Mouse (Mus musculus) limb, embryonic 14.5 days (tissue): ENCODE results near the gene Ankrd22. TPM values are rescaled to one million over a fixed set of nuclear protein-coding genes. Genes with fewer than 3 reads are reported as not detected.

ENCODE experiments used
- ATAC-seq: fragments of 200-750 bp; cut with Nextera tagmentation; 2 replicates; pipeline ENCODE4 v1.8.0; 2017; ENCODE audit warnings: low read depth, moderate number of reproducible peaks, moderate TSS enrichment; ENCODE audit not compliant: low FRiP score
- DNase-seq: peaks from one replicate; pipeline ENCODE4 v3.0.0-alpha.2; 2015; ENCODE audit warnings: low spot score
- H3K27ac ChIP-seq: fragments of 300-500 bp; sonication (generic); replicated peaks from 2 replicates; pipeline ENCODE4 v1.5.1; 2014; ENCODE audit warnings: low read depth, mild to moderate bottlenecking, low read length, moderate library complexity, mixed read lengths
- H3K27me3 ChIP-seq: fragments of 300-500 bp; sonication (generic); 2 replicates; pipeline ENCODE4 v1.6.1; 2014; ENCODE audit warnings: low read length, mixed read lengths; ENCODE audit not compliant: control insufficient read depth, insufficient read depth
- H3K36me3 ChIP-seq: fragments of 300-500 bp; sonication (generic); 2 replicates; pipeline ENCODE4 v1.6.1; 2014; ENCODE audit warnings: mild to moderate bottlenecking, low read length, moderate library complexity, mixed read lengths; ENCODE audit not compliant: control insufficient read depth, insufficient read depth
- H3K4me1 ChIP-seq: fragments of 300-500 bp; sonication (generic); 2 replicates; pipeline ENCODE4 v1.6.1; 2014; ENCODE audit warnings: antibody characterized with exemption, low read length, mixed read lengths; ENCODE audit not compliant: control insufficient read depth, insufficient read depth
- H3K4me2 ChIP-seq: fragments of 300-500 bp; sonication (generic); replicated peaks from 2 replicates; pipeline ENCODE4 v1.6.1; 2014; ENCODE audit warnings: low read depth, mild to moderate bottlenecking, low read length, moderate library complexity; ENCODE audit not compliant: severe bottlenecking
- H3K4me3 ChIP-seq: fragments of 300-500 bp; sonication (generic); replicated peaks from 2 replicates; pipeline ENCODE4 v1.5.1; 2014; ENCODE audit warnings: low read length
- H3K9ac ChIP-seq: fragments of 300-500 bp; sonication (generic); 2 replicates; pipeline ENCODE4 v1.6.1; 2014; ENCODE audit warnings: mild to moderate bottlenecking, low read depth, low read length, moderate library complexity; ENCODE audit not compliant: severe bottlenecking
- H3K9me3 ChIP-seq: fragments of 300-500 bp; sonication (generic); 2 replicates; pipeline ENCODE4 v1.6.1; 2016; ENCODE audit warnings: low read length; ENCODE audit not compliant: control insufficient read depth
- POLR2A ChIP-seq: fragments of 200-500 bp; IDR thresholded peaks from 2 replicates; pipeline ENCODE4 v1.8.0; 2012; ENCODE audit warnings: inconsistent platforms, mild to moderate bottlenecking, moderate library complexity, borderline replicate concordance; ENCODE audit not compliant: insufficient read depth, insufficient read length; ENCODE audit errors: extremely low read depth
- WGBS: fragments of 180-500 bp; shearing (Covaris S2); extraction: QIAGEN DNeasy Blood & Tissue Kit; methylation state at CpG from one replicate; pipeline ENCODE4 v1.1.7; 2014; 5-methylcytosine and 5-hydroxymethylcytosine counted together
- polyA plus RNA-seq, 2 experiments: library from polyadenylated mRNA; depleted of rRNA in 1 of 2; stranded (reverse) in 1 of 2; unstranded in 1 of 2; fragments of >200 nt; fragmentation: Nextera tagmentation in 1 of 2; extraction: Ambion mirVana in 1 of 2; gene quantifications; 2 replicates each; pipeline versions ENCODE4 v1.2.1 to v1.2.3; 2012 to 2014

Ankrd22 gene
- polyA plus RNA-seq, 2 experiments = 4.9 to 8.9 TPM

GRCm38 (mm10) chr19:34182490-34182889 lies 16.6 kb upstream of the Ankrd22 start:
- no peak overlapping the region for H3K27ac ChIP-seq
- TF ChIP-seq POLR2A = no peak
- H3K36me3 ChIP-seq = no peaks in the 10 kb centered on the region
- H3K27me3 ChIP-seq = no peaks in the 10 kb centered on the region
- no peak overlapping the region for H3K4me2 ChIP-seq
- H3K9ac ChIP-seq = no peak overlapping the region
- DNase-seq (no peak), ATAC-seq (no peak)
- WGBS = 64% methylated on average over 5 of the region's 5 CpGs
- no peaks in the 10 kb centered on the region for H3K4me1 ChIP-seq
- no peaks in the 10 kb centered on the region for H3K9me3 ChIP-seq
- H3K4me3 ChIP-seq = no peak overlapping the region

GRCm38 (mm10) chr19:34181234-34181633 lies 15.4 kb upstream of the Ankrd22 start:
- Histone ChIP-seq H3K4me1 (no peaks in the 10 kb centered on the region), H3K27ac (no peak overlapping the region), H3K9me3 (no peaks in the 10 kb centered on the region), H3K27me3 (no peaks in the 10 kb centered on the region), H3K4me2 (no peak overlapping the region), H3K4me3 (no peak overlapping the region), H3K36me3 (no peaks in the 10 kb centered on the region), H3K9ac (no peak overlapping the region)
- TF ChIP-seq POLR2A = no peak
- WGBS = 70% methylated on average over 3 of the region's 3 CpGs
- DNase-seq (no peak), ATAC-seq (no peak)

GRCm38 (mm10) chr19:34180316-34180715 lies 14.5 kb upstream of the Ankrd22 start:
- Histone ChIP-seq H3K4me3 (no peak overlapping the region), H3K4me2 (no peak overlapping the region), H3K9me3 (no peaks in the 10 kb centered on the region), H3K4me1 (no peaks in the 10 kb centered on the region), H3K36me3 (no peaks in the 10 kb centered on the region), H3K27me3 (no peaks in the 10 kb centered on the region), H3K27ac (no peak overlapping the region), H3K9ac (no peak overlapping the region)
- TF ChIP-seq POLR2A = no peak
- no peak for ATAC-seq
- no peak for DNase-seq
- 78% methylated on average over 2 of the region's 2 CpGs for WGBS

GRCm38 (mm10) chr19:34179136-34179535 lies 13.3 kb upstream of the Ankrd22 start:
- no peak for DNase-seq
- no peak for TF ChIP-seq POLR2A
- Histone ChIP-seq H3K4me2 (no peak overlapping the region), H3K36me3 (no peaks in the 10 kb centered on the region), H3K4me1 (no peaks in the 10 kb centered on the region), H3K4me3 (no peak overlapping the region), H3K27me3 (no peaks in the 10 kb centered on the region), H3K27ac (no peak overlapping the region), H3K9ac (no peak overlapping the region), H3K9me3 (no peaks in the 10 kb centered on the region)
- 84% methylated on average over 4 of the region's 4 CpGs for whole genome bisulfite sequencing
- no peak for ATAC-seq

- no peaks in the 10 kb centered on the region for H3K36me3 ChIP-seq
- DNase-seq = peak; percentile 16
- no peak overlapping the region for H3K4me3 ChIP-seq
- no peak overlapping the region for H3K9ac ChIP-seq
- no peak overlapping the region for H3K4me2 ChIP-seq
- ATAC-seq = peak; percentile 57
- H3K27me3 ChIP-seq = no peaks in the 10 kb centered on the region
- 15% methylated on average over 3 of the region's 3 CpGs for WGBS
- H3K9me3 ChIP-seq = no peaks in the 10 kb centered on the region
- H3K4me1 ChIP-seq = no peaks in the 10 kb centered on the region; the same call in 1 of the 2 replicates
- no peak overlapping the region for H3K27ac ChIP-seq
- no peak for TF ChIP-seq POLR2A
Measured at GRCm38 (mm10) chr19:34174004-34174403, 8.2 kb upstream of the Ankrd22 start.

- Histone ChIP-seq H3K4me1 (no peaks in the 10 kb centered on the region; the same call in 1 of the 2 replicates), H3K4me2 (no peak overlapping the region), H3K27me3 (no peaks in the 10 kb centered on the region), H3K9ac (no peak overlapping the region), H3K9me3 (no peaks in the 10 kb centered on the region), H3K4me3 (no peak overlapping the region), H3K36me3 (no peaks in the 10 kb centered on the region), H3K27ac (no peak overlapping the region)
- no peak for TF ChIP-seq POLR2A
- DNase-seq = no peak
- no peak for ATAC-seq
- WGBS = 40% methylated on average over 3 of the region's 3 CpGs
Measured at GRCm38 (mm10) chr19:34171167-34171566, 5.3 kb upstream of the Ankrd22 start.
